Mouse (Mus musculus) G1E (cell line): ENCODE results near the gene Fbp2. TPM values are rescaled to one million over a fixed set of nuclear protein-coding genes. Genes with fewer than 3 reads are reported as not detected.
"Not testable (repeated sequence)": the region's sequence is repeated elsewhere in the genome, so short reads cannot be mapped to it uniquely, and the experiment has no call there.

Experiments used
- ATAC-seq: 2 replicates; pipeline ENCODE4 v1.8.0; 2016; ENCODE audit warnings: mild to moderate bottlenecking; ENCODE audit not compliant: insufficient number of reproducible peaks, poor library complexity, low FRiP score, severe bottlenecking; ENCODE audit errors: extremely low read depth
- DNase-seq: peaks from one replicate; pipeline ENCODE4 v3.0.0; 2012; ENCODE audit warnings: low spot score
- H3K27me3 ChIP-seq: 2 replicates; pipeline ENCODE4 v1.6.1; 2012; ENCODE audit warnings: mild to moderate bottlenecking, low read length, inconsistent platforms; ENCODE audit not compliant: insufficient read depth
- H3K36me3 ChIP-seq: replicated peaks from 2 replicates; pipeline ENCODE3; 2012; ENCODE audit warnings: mild to moderate bottlenecking, inconsistent platforms
- H3K4me1 ChIP-seq: 2 replicates; pipeline ENCODE4 v1.6.1; 2012; ENCODE audit warnings: low read depth, low read length, inconsistent platforms, mixed read lengths; ENCODE audit not compliant: insufficient read depth
- H3K4me3 ChIP-seq: 2 replicates; pipeline ENCODE4 v1.5.1; 2012; ENCODE audit warnings: low read depth, mild to moderate bottlenecking, inconsistent platforms, low read length, moderate library complexity, mixed read lengths
- H3K9me3 ChIP-seq: replicated peaks from 2 replicates; pipeline ENCODE4 v1.6.1; 2012; ENCODE audit warnings: inconsistent platforms
- CTCF ChIP-seq: IDR thresholded peaks from 2 replicates; pipeline ENCODE4 v1.5.1; 2012; ENCODE audit warnings: low read depth, low read length, inconsistent platforms, mixed read lengths
- GATA1 ChIP-seq: IDR thresholded peaks from 2 replicates; pipeline ENCODE4 v1.6.1; 2012; ENCODE audit warnings: borderline replicate concordance, low read length, inconsistent platforms, mixed read lengths
- GATA2 ChIP-seq: IDR thresholded peaks from 2 replicates; pipeline ENCODE4 v1.6.1; 2012; ENCODE audit warnings: low read depth, low read length, inconsistent platforms, borderline replicate concordance
- POLR2AphosphoS5 ChIP-seq: IDR thresholded peaks from 2 replicates; pipeline ENCODE4 v1.6.1; 2012; ENCODE audit warnings: low read depth, low read length, inconsistent platforms; ENCODE audit not compliant: insufficient replicate concordance
- TAL1 ChIP-seq: conservative IDR thresholded peaks from 2 replicates; pipeline ENCODE4 v1.6.1; 2012; ENCODE audit warnings: low read depth, low read length, inconsistent platforms, mixed read lengths
- polyA plus RNA-seq: library from polyadenylated mRNA; stranded (reverse); fragments of >175 nt; gene quantifications from 2 replicates; pipeline ENCODE4 v1.2.3, GENCODE M21; 2012
- total RNA-seq, 2 experiments: library from RNA; stranded (forward) in 1 of 2; stranded (reverse) in 1 of 2; fragments of 200-1000 nt in 1 of 2; fragments of >200 nt in 1 of 2; fragmentation: Nextera tagmentation in 1 of 2; gene quantifications; 2 replicates each; pipeline ENCODE4 v1.2.3; 2014 to 2017

Fbp2 gene
- total and polyA plus RNA-seq, 3 experiments, result not detected

DNA sequence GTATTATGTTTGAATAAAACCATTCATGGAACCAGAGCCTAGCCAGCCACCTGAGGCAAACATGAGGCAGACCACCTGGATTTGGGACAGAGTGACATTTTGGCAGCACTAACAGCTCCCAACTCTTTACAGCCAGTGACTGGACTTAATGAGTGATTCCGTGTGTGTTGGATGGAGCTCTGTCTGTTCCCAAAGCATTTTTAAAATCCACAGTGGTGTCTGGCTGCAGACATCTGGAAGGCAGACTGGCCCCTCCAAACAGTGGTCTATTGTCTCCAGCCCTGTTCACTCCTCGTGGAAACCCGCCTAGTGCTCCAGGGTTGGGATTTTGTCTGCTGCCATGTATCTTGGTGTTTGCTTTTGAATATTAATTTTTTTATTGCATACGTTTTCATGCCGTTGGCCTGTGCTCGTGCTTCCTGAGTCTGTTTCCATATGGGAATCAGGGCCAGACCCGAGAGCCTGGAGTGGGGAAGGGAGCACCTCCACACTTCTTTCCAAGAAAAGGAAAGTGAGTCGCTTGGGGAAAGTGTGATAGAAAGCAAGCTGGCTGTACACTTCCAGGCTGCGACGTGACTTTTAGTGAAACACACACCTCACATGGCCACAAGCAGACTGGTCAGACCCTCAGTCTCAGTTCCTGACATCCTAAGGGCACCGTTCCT lies 7.6 kb upstream of the Fbp2 start:
- ATAC-seq (no peak), DNase-seq (no peak)
- Histone ChIP-seq H3K27me3 (no peaks in the 10 kb centered on the region), H3K9me3 (peaks cover 51% of the 10 kb centered on the region), H3K4me3 (no peak overlapping the region), H3K36me3 (no peaks in the 10 kb centered on the region), H3K4me1 (no peaks in the 10 kb centered on the region)
- no peak for TF ChIP-seq CTCF
- no peak for TF ChIP-seq TAL1
- no peak for TF ChIP-seq GATA1
- TF ChIP-seq GATA2, result no peak
- no peak for TF ChIP-seq POLR2AphosphoS5

DNA sequence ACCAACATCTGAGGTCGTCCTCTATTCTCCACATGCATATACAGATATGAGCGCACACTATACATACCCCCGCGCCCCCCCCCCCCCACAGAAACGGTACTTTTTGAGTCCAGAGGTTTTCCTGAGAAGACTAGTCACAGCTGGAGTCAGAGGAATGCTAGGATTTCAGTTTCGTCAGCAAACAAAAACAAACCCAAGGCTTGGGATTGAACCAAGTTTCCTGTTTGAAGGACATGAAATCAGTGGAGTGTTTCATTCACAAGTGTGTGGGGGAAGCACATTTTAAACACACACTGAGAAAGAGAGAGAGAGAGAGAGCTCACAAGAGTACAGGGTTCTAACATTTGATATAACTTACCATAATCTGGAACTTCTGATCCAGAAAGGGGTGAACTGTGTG lies 5.5 kb upstream of the Fbp2 start:
- Histone ChIP-seq H3K4me3 (no peak overlapping the region), H3K4me1 (no peaks in the 10 kb centered on the region), H3K9me3 (peaks cover 59% of the 10 kb centered on the region), H3K36me3 (no peaks in the 10 kb centered on the region), H3K27me3 (no peaks in the 10 kb centered on the region)
- DNase-seq (no peak), ATAC-seq (no peak)
- TF ChIP-seq POLR2AphosphoS5 (no peak), GATA2 (no peak), GATA1 (no peak), CTCF (no peak), TAL1 (no peak)

DNA sequence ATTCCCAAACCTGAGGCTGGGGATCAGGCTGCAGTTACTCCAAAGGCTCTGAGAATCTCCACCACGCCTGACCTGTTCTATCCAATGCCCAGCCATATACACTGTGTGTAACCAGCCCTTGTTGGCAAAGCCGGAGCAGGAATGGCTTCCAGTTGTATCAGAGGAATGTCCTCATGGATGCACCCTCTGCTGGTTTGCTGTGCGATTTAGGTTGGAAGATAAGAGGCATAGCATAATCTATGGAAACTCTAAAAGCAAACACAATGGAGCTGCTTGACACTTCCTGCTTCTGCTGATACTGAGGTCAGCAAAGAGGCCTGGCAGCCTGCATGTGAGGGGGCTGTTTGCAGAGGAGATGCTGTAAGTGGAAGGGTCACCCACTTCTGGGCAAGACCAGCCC lies 4.7 kb upstream of the Fbp2 start:
- ATAC-seq (no peak), DNase-seq (no peak)
- Histone ChIP-seq H3K36me3 (no peaks in the 10 kb centered on the region), H3K27me3 (no peaks in the 10 kb centered on the region), H3K4me1 (no peaks in the 10 kb centered on the region), H3K4me3 (no peak overlapping the region), H3K9me3 (peaks cover 61% of the 10 kb centered on the region)
- no peak for TF ChIP-seq CTCF
- no peak for TF ChIP-seq POLR2AphosphoS5
- no peak for TF ChIP-seq GATA2
- TF ChIP-seq TAL1, result no peak
- TF ChIP-seq GATA1, result no peak

DNA sequence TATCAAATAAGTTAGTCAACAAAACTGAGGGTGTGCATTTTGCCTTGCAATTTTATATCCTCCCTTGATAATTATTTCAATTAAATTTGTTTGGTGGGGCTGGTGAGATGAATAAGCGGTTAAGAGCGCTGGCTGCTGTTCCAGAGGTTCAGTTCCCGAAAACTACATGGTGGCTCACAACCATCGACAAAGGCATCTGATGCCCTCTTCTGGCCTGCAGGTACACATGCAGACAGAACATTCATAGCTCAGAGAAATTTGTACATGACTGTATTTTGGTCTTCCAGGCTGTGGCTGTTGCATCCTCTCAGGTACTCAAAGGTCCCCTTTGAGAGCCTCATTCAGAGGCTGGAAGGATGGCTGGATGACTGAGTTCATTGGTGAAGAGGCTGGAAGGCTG lies 1.8 kb upstream of the Fbp2 start:
- Histone ChIP-seq H3K27me3 (no peaks in the 10 kb centered on the region), H3K4me1 (no peaks in the 10 kb centered on the region), H3K9me3 (peaks cover 75% of the 10 kb centered on the region), H3K36me3 (no peaks in the 10 kb centered on the region), H3K4me3 (no peak overlapping the region)
- no peak for DNase-seq
- no peak for ATAC-seq
- TF ChIP-seq GATA1 (no peak), GATA2 (no peak), TAL1 (no peak), POLR2AphosphoS5 (no peak), CTCF (no peak)

DNA sequence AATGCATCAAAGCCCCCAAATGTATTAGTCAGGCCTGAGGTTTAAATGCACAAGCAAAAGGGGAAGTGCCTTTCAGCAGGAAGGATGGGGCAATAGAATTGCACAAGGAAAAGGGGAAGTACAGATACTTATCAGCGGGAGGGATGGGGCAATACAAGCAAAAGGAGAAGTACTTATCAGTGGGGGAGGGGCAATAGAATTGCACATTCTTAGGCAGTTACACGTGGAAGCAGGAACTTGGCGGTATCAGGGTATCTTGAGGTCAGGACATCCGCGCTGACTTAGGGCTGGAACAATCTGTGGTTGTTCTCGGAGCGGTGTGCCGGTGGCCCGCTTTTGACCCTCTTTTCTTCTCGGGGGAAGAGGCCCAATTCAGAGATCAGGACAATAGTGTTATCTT lies 1.0 kb upstream of the Fbp2 start:
- not testable (repeated sequence) for ATAC-seq, H3K4me3 ChIP-seq, H3K4me1 ChIP-seq, DNase-seq, H3K36me3 ChIP-seq, H3K27me3 ChIP-seq
- H3K9me3 ChIP-seq, result peaks cover 76% of the 10 kb centered on the region

DNA sequence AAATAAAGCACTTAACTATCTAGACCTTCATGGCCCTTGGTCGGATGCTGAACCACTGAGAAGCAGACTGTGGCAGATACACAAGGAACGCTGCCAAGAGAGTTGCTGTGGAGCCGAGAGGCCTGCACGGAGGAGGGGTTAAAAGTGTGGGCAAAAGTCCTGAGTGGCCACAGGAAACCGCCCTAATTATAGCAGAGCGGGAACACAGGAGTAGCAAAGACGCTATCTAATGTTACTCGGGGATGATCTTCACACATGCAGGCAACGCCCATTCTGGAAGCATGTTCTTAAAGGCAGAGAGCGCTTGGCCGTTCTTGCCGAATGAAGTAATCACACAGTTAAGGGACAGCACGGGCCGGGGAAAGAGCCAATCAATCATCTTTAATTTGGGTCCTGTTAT lies 1.4 kb downstream of the Fbp2 start:
- Histone ChIP-seq H3K4me1 (no peaks in the 10 kb centered on the region), H3K36me3 (no peaks in the 10 kb centered on the region), H3K27me3 (no peaks in the 10 kb centered on the region), H3K9me3 (peaks cover 69% of the 10 kb centered on the region), H3K4me3 (no peak overlapping the region)
- TF ChIP-seq GATA1 (no peak), POLR2AphosphoS5 (no peak), GATA2 (no peak), CTCF (no peak), TAL1 (no peak)
- no peak for ATAC-seq
- DNase-seq, result no peak
